Mouse (Mus musculus) kidney, embryonic 16.5 days (tissue): ENCODE results near the gene Wdr26. TPM values are rescaled to one million over a fixed set of nuclear protein-coding genes. Genes with fewer than 3 reads are reported as not detected.
A peak's percentile ranks its signal among the peaks of the same experiment; 100 is the strongest.

Experiments
- ATAC-seq: fragments of 200-750 bp; cut with Nextera tagmentation; 2 replicates; pipeline ENCODE4 v1.8.0; 2017; ENCODE audit warnings: moderate TSS enrichment; ENCODE audit not compliant: low FRiP score, low TSS enrichment
- H3K27ac ChIP-seq: fragments of 300-500 bp; sonication (generic); 2 replicates; pipeline ENCODE4 v1.5.1; 2014; ENCODE audit warnings: low read length
- H3K27me3 ChIP-seq: fragments of 300-500 bp; sonication (generic); 2 replicates; pipeline ENCODE4 v1.6.1; 2014; ENCODE audit warnings: low read length, control low read depth, mixed read lengths; ENCODE audit not compliant: insufficient read depth
- H3K36me3 ChIP-seq: fragments of 300-500 bp; sonication (generic); 2 replicates; pipeline ENCODE4 v1.6.1; 2014; ENCODE audit warnings: low read length, control low read depth, mixed read lengths; ENCODE audit not compliant: insufficient read depth
- H3K4me1 ChIP-seq: fragments of 300-500 bp; sonication (generic); 2 replicates; pipeline ENCODE4 v1.6.1; 2014; ENCODE audit warnings: low read length, control low read depth, mixed read lengths; ENCODE audit not compliant: insufficient read depth
- H3K4me2 ChIP-seq: fragments of 300-500 bp; sonication (generic); replicated peaks from 2 replicates; pipeline ENCODE4 v1.6.1; 2014; ENCODE audit warnings: low read depth, low read length
- H3K4me3 ChIP-seq: fragments of 300-500 bp; sonication (generic); 2 replicates; pipeline ENCODE4 v1.5.1; 2014; ENCODE audit warnings: mild to moderate bottlenecking, low read length
- H3K9ac ChIP-seq: fragments of 300-500 bp; sonication (generic); replicated peaks from 2 replicates; pipeline ENCODE4 v1.6.1; 2014; ENCODE audit warnings: low read length
- H3K9me3 ChIP-seq: fragments of 300-500 bp; sonication (generic); 2 replicates; pipeline ENCODE4 v1.6.1; 2016; ENCODE audit warnings: low read length, control low read depth
- WGBS: fragments of 180-500 bp; shearing (Covaris S2); extraction: QIAGEN DNeasy Blood & Tissue Kit; methylation state at CpG from one replicate; pipeline ENCODE4 v1.1.7; 2014; 5-methylcytosine and 5-hydroxymethylcytosine counted together
- polyA plus RNA-seq: library from polyadenylated mRNA; unstranded; fragments of >200 nt; fragmentation: Nextera tagmentation; extraction: Ambion mirVana; gene quantifications from 2 replicates; pipeline ENCODE4 v1.2.1, GENCODE M21; 2015

Wdr26 gene
- polyA plus RNA-seq, 1 experiment from 2014 or later = 23.1 TPM

- no peak for ATAC-seq
- 71% methylated on average over 11 of the region's 11 CpGs for WGBS
- H3K27me3 ChIP-seq = no peaks in the 10 kb centered on the region
- H3K9ac ChIP-seq = no peak overlapping the region
- H3K27ac ChIP-seq = no peak overlapping the region
- no peaks in the 10 kb centered on the region for H3K9me3 ChIP-seq
- H3K4me3 ChIP-seq = no peak overlapping the region
- peaks cover 26% of the 10 kb centered on the region for H3K4me1 ChIP-seq
- no peak overlapping the region for H3K4me2 ChIP-seq
- H3K36me3 ChIP-seq = no peaks in the 10 kb centered on the region
These were observed 16.0 kb upstream of the Wdr26 start for GRCm38 (mm10) chr1:181227804-181228203.

- no peak for ATAC-seq
- peaks cover 26% of the 10 kb centered on the region for H3K4me1 ChIP-seq
- H3K9ac ChIP-seq = no peak overlapping the region; the same call in 1 of the 2 replicates
- 43% methylated on average over 11 of the region's 11 CpGs for whole genome bisulfite sequencing
- no peaks in the 10 kb centered on the region for H3K9me3 ChIP-seq
- no peak overlapping the region for H3K27ac ChIP-seq
- no peak overlapping the region for H3K4me2 ChIP-seq
- H3K4me3 ChIP-seq = no peak overlapping the region
- no peaks in the 10 kb centered on the region for H3K27me3 ChIP-seq
- H3K36me3 ChIP-seq = no peaks in the 10 kb centered on the region
These were observed 15.0 kb upstream of the Wdr26 start for GRCm38 (mm10) chr1:181226850-181227249.

DNA sequence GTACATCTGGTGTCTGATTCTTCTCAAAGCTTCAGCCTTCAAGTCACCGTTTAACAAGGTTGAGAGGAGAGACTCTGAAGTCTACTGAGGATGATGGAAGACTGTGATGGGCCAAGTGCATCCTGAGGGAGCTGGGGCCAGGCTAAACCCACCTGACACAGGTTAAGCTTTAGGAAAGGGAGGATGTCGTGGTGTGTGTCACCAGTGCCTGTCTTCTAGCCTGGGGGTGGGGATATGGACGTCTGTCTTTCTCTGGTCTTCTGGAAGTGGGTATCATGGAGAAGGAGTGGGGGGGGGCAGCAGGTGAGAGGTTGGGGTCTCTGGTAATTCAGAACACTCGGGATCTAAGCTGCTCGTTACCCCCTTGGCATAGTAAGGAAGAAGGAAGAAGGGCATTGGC lies 13.5 kb upstream of the Wdr26 start:
- 79% methylated on average over 5 of the region's 5 CpGs for WGBS
- no peaks in the 10 kb centered on the region for H3K36me3 ChIP-seq
- ATAC-seq = no peak
- no peak overlapping the region for H3K4me3 ChIP-seq
- H3K9ac ChIP-seq = no peak overlapping the region
- H3K27ac ChIP-seq = no peak overlapping the region
- no peak overlapping the region for H3K4me2 ChIP-seq
- H3K4me1 ChIP-seq = peaks cover 18% of the 10 kb centered on the region
- no peaks in the 10 kb centered on the region for H3K27me3 ChIP-seq
- no peaks in the 10 kb centered on the region for H3K9me3 ChIP-seq

GRCm38 (mm10) chr1:181222041-181222440 lies 10.2 kb upstream of the Wdr26 start:
- H3K36me3 ChIP-seq = no peaks in the 10 kb centered on the region
- H3K4me3 ChIP-seq = no peak overlapping the region
- H3K27me3 ChIP-seq = no peaks in the 10 kb centered on the region
- H3K27ac ChIP-seq = no peak overlapping the region
- 32% methylated on average over 1 of the region's 1 CpGs for WGBS
- no peak overlapping the region for H3K4me2 ChIP-seq
- 0 out of 2 replicates have a peak, but pooled peaks cover 5% of the 10 kb centered on the region for H3K4me1 ChIP-seq
- no peak for ATAC-seq
- H3K9me3 ChIP-seq = no peaks in the 10 kb centered on the region
- H3K9ac ChIP-seq = no peak overlapping the region

DNA sequence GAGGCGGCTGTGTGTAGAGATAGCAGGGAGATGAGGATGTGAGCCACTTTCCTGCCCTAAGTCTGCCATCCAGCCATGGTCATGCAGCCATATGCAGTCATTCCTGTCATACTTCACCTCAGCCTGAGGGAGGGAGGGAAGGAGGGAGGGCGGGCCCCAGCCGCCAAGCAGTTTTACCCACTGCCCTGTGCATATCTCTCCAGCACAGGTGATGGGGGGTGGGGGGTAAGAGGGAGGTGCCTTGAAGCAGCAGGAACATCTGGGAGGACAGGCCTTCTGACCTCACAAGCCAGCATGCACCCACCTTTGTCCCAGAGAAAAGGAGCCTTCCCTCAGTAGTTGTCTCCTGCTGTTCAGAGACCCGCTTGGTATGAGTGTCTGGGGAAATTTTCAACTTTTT lies 4.5 kb upstream of the Wdr26 start:
- no peaks in the 10 kb centered on the region for H3K27me3 ChIP-seq
- no peaks in the 10 kb centered on the region for H3K36me3 ChIP-seq
- no peak for ATAC-seq
- WGBS = 75% methylated on average over 4 of the region's 4 CpGs
- peaks cover 6% of the 10 kb centered on the region for H3K4me1 ChIP-seq
- no peak overlapping the region for H3K9ac ChIP-seq
- H3K4me2 ChIP-seq = no peak overlapping the region
- H3K4me3 ChIP-seq = no peak overlapping the region
- no peaks in the 10 kb centered on the region for H3K9me3 ChIP-seq
- H3K27ac ChIP-seq = no peak overlapping the region

DNA sequence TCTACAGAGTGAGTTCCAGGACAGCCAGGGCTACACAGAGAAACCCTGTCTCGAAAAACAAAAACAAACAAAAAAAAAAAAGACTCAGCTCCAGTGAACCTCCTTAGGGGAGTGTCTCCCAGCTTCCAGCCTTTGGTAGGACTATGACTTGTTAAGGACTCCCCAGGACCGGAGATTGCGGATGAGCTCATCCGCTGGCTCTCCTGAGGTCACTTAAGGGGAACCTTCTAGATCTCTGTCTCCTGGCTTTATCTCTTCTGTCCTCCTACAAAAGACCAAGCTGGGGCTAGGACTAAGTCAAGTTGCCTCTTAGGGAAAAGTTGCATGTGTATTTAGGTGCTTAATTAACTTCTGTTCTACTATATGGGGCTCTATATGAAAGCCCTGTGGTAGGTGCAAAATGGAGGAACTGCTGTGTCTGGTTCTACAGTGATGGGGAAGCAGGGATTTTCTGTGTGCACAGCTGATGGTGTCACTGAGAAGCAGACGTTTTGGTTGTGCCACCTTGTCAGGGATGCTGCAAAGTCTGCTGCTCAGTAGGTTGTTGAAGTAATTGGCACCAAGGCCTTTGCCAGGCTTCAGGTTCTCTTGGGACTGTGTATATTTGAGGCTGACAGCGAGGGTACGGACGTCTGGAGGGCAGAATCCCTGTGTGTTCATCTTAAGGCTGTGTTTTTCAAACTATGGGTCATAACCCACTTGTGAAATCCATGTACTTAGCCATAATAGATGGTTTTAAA lies 2.7 kb upstream of the Wdr26 start:
- no peak for ATAC-seq
- H3K9me3 ChIP-seq = no peaks in the 10 kb centered on the region
- H3K27ac ChIP-seq = no peak overlapping the region
- WGBS = 89% methylated on average over 8 of the region's 8 CpGs
- H3K4me2 ChIP-seq = no peak overlapping the region
- peaks cover 14% of the 10 kb centered on the region for H3K4me1 ChIP-seq
- no peak overlapping the region for H3K9ac ChIP-seq
- no peak overlapping the region for H3K4me3 ChIP-seq
- H3K27me3 ChIP-seq = no peaks in the 10 kb centered on the region
- no peaks in the 10 kb centered on the region for H3K36me3 ChIP-seq

DNA sequence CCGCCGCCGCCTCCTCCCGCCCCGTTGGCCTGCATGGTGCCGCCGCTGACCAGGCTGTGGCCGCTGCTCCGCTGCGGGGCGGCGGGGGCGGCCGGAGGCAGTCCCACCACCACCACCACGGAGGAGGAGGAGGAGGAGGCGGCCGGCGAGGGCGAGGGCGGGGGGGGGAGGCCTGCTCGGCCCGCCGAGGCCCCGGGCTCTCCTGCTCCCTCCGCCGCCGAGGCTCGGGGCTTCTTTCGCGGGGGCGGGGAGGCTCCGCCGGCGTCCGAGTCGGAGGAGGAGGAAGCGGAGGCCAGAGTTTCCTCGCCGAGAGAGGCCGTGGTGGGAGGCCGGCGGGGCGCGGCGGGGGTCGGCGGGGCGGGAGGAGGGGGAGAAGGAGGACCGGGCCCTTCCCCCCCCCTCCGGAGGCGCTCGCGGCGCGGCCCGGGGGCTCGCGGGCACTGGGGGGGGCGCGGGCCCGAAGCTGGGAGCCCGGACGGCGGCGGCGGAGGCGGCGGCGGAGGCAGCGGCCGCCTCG lies 340 bp downstream of the Wdr26 start:
- ATAC-seq = peak; percentile 52
- Histone ChIP-seq H3K9ac (peak overlapping the region; percentile 97), H3K4me1 (peaks cover 19% of the 10 kb centered on the region), H3K27me3 (no peaks in the 10 kb centered on the region), H3K4me2 (peak overlapping the region; percentile 88), H3K4me3 (peak overlapping the region; percentile 100), H3K27ac (peak overlapping the region; percentile 93), H3K9me3 (no peaks in the 10 kb centered on the region), H3K36me3 (0 out of 2 replicates have a peak, but pooled peaks cover 5% of the 10 kb centered on the region)
- 0% methylated on average over 2 of the region's 72 CpGs for WGBS

DNA sequence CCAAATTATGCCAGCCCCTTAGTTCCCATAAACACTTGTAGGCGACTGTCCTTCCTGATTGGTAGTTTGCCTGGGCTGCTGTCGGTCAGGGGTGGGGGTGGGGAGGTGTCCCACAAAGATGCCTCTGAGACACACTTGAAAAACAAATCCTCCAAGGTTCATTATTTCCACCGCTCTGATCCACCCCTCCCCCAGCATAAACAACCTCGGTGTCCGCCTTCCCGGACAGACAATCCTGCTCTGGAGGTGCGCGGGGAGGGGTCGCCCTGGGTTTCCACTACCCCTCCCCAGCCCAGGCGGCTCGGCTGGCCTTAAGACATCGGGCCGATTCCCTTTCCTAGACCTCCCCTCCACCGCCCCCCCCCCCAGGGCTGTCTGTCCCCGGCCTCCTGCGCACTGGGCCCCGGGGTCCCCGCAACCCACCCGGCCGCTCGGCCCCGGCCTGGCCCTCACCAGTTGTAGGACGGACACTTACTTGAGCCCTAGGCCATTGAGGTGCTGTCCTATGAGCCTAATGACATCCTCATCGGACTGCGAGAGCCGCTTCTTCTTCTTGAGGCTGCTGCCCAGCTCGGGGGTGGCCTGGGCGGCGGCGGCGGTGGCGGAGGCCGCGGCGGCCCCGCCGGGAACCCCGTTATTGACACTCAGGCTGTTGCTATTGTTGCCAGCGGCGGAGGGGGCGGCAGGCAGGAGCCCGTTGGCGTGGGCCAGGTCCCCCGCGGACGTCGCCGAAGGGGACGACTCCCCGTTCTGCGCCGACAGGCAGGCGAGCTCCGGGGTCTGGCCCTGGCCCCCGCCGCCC lies 999 bp downstream of the Wdr26 start:
- Histone ChIP-seq H3K9me3 (no peaks in the 10 kb centered on the region), H3K27ac (peak overlapping the region; percentile 93), H3K9ac (peak overlapping the region; percentile 97), H3K4me3 (peak overlapping the region; percentile 100), H3K4me2 (peak overlapping the region; percentile 88), H3K36me3 (peaks cover 7% of the 10 kb centered on the region; the same call in 1 of the 2 replicates), H3K27me3 (no peaks in the 10 kb centered on the region), H3K4me1 (peaks cover 19% of the 10 kb centered on the region)
- WGBS = under 1% methylated on average over 50 of the region's 56 CpGs
- peak; percentile 56 for ATAC-seq

- Histone ChIP-seq H3K4me3 (peak overlapping the region; percentile 100), H3K36me3 (peaks cover 8% of the 10 kb centered on the region; the same call in 1 of the 2 replicates), H3K27me3 (no peaks in the 10 kb centered on the region), H3K9me3 (no peaks in the 10 kb centered on the region), H3K4me2 (peak overlapping the region; percentile 88), H3K27ac (peak overlapping the region; percentile 93), H3K4me1 (peaks cover 19% of the 10 kb centered on the region), H3K9ac (peak overlapping the region; percentile 97)
- 7% methylated on average over 4 of the region's 4 CpGs for WGBS
- ATAC-seq = no peak
These were observed 1.7 kb downstream of the Wdr26 start for GRCm38 (mm10) chr1:181210147-181210546.
